Mouse (Mus musculus): ENCODE data around the gene Prcp.

- TF ChIP-seq CTCF (IDR thresholded peaks at IDR 0.05; ENCODE audit: low read depth, low read length): no peak
- TF ChIP-seq GATA1 (IDR thresholded peaks at IDR 0.05; ENCODE audit: borderline replicate concordance, low read length): no peak
- TF ChIP-seq POLR2AphosphoS5 (IDR thresholded peaks at IDR 0.05; ENCODE audit: insufficient replicate concordance, low read depth, low read length): no peak
- TF ChIP-seq TAL1 (conservative IDR thresholded peaks at IDR 0.05; ENCODE audit: low read depth, low read length): no peak
These were observed 2.7 kb upstream of the Prcp start for GRCm38 (mm10) chr7:92871596-92871995.

All from G1E (cell line).